Mouse (Mus musculus) liver, embryonic 15.5 days (tissue): ENCODE measurements at regions not wholly inside any gene's neighbourhood (a gene's known extent, or its start where the extent isn't known, plus 50 kb on each side); places are given as distances from the start of the nearest gene placed in this dataset.
A peak's percentile ranks its signal among the peaks of the same experiment; 100 is the strongest.
"Not testable (repeated sequence)": the region's sequence is repeated elsewhere in the genome, so short reads cannot be mapped to it uniquely, and the experiment has no call there.

Experiments used
- ATAC-seq: fragments of 200-750 bp; cut with Nextera tagmentation; 2 replicates; pipeline ENCODE4 v1.8.0; 2017; ENCODE audit warnings: moderate number of reproducible peaks, mild to moderate bottlenecking, moderate library complexity; ENCODE audit not compliant: insufficient read depth
- H3K27ac ChIP-seq: fragments of 300-500 bp; sonication (generic); replicated peaks from 2 replicates; pipeline ENCODE4 v1.5.1; 2015; ENCODE audit warnings: mild to moderate bottlenecking, inconsistent platforms
- H3K27me3 ChIP-seq: fragments of 300-500 bp; sonication (generic); 2 replicates; pipeline ENCODE4 v1.6.1; 2015; ENCODE audit warnings: mild to moderate bottlenecking, inconsistent platforms
- H3K36me3 ChIP-seq: fragments of 300-500 bp; sonication (generic); replicated peaks from 2 replicates; pipeline ENCODE4 v1.6.1; 2015; ENCODE audit warnings: moderate library complexity, mild to moderate bottlenecking, inconsistent platforms
- H3K4me1 ChIP-seq: fragments of 300-500 bp; sonication (generic); replicated peaks from 2 replicates; pipeline ENCODE4 v1.6.1; 2015; ENCODE audit warnings: inconsistent platforms
- H3K4me2 ChIP-seq: fragments of 300-500 bp; sonication (generic); 2 replicates; pipeline ENCODE4 v1.6.1; 2015; ENCODE audit warnings: moderate library complexity, mild to moderate bottlenecking, inconsistent platforms
- H3K4me3 ChIP-seq: fragments of 300-500 bp; sonication (generic); replicated peaks from 2 replicates; pipeline ENCODE4 v1.5.1; 2015; ENCODE audit warnings: mild to moderate bottlenecking, inconsistent platforms
- H3K9ac ChIP-seq: fragments of 300-500 bp; sonication (generic); 2 replicates; pipeline ENCODE4 v1.6.1; 2015; ENCODE audit warnings: moderate library complexity, mild to moderate bottlenecking, inconsistent platforms
- H3K9me3 ChIP-seq: fragments of 300-500 bp; sonication (generic); replicated peaks from 2 replicates; pipeline ENCODE4 v1.6.1; 2016; ENCODE audit warnings: inconsistent platforms
- WGBS: fragments of 180-500 bp; shearing (Covaris S2); methylation state at CpG from one replicate; pipeline ENCODE4 v1.1.7; 2015; ENCODE audit warnings: mixed read lengths; ENCODE audit not compliant: insufficient replicate concordance; 5-methylcytosine and 5-hydroxymethylcytosine counted together

GRCm38 (mm10) chrX:162359767-162360545 lies 200.4 kb upstream of the Nhs start:
- H3K27me3 ChIP-seq, result peaks cover 8% of the 10 kb centered on the region

GRCm38 (mm10) chrX:162348341-162348740 lies 188.8 kb upstream of the Nhs start:
- no peaks in the 10 kb centered on the region for H3K9me3 ChIP-seq
- H3K4me3 ChIP-seq, result no peak overlapping the region
- ATAC-seq, result no peak
- no peak overlapping the region for H3K4me2 ChIP-seq
- H3K27me3 ChIP-seq, result peaks cover 25% of the 10 kb centered on the region
- no peaks in the 10 kb centered on the region for H3K36me3 ChIP-seq
- 54% methylated on average over 4 of the region's 4 CpGs for WGBS
- H3K4me1 ChIP-seq, result no peaks in the 10 kb centered on the region
- no peak overlapping the region for H3K27ac ChIP-seq
- H3K9ac ChIP-seq, result no peak overlapping the region

More at GRCm38 (mm10) chrX:162359767-162360545, 200.4 kb upstream of the Nhs start:
- Histone ChIP-seq H3K4me2 (no peak overlapping the region), H3K9me3 (no peaks in the 10 kb centered on the region), H3K27ac (no peak overlapping the region), H3K36me3 (no peaks in the 10 kb centered on the region), H3K4me1 (no peaks in the 10 kb centered on the region), H3K4me3 (no peak overlapping the region), H3K9ac (no peak overlapping the region)
- 52% methylated on average over 9 of the region's 9 CpGs for WGBS
- no peak for ATAC-seq

DNA sequence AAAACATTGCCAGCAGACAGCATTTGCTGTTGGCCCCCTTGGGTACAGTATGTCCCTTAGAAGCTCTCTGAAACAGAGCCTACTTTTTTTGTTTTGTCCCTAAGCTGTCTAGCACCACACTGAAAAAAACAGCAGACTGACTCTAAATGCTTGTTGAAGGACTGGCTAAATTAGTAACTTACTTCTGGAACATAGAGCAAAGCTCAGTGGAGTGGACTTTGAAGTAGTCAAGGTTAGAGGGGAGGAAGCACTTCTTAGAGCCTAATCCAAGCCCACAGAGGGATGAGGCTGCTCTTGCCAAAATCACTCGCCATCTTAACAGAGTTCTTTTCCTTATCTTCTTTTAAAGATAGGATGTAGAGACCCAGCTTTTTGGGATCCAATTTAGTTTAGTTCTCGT lies 188.4 kb upstream of the Nhs start:
- 19% methylated on average over 2 of the region's 2 CpGs for WGBS

GRCm38 (mm10) chrX:162345497-162346143 lies 186.1 kb upstream of the Nhs start:
- no peak for ATAC-seq
- WGBS, result 58% methylated on average over 3 of the region's 3 CpGs
- no peaks in the 10 kb centered on the region for H3K36me3 ChIP-seq

More for the DNA sequence above, 188.4 kb upstream of the Nhs start:
- no peak overlapping the region for H3K27ac ChIP-seq
- no peaks in the 10 kb centered on the region for H3K4me1 ChIP-seq
- H3K36me3 ChIP-seq, result no peaks in the 10 kb centered on the region
- ATAC-seq, result no peak
- no peak overlapping the region for H3K4me3 ChIP-seq
- peaks cover 26% of the 10 kb centered on the region for H3K27me3 ChIP-seq
- H3K9ac ChIP-seq, result no peak overlapping the region
- no peaks in the 10 kb centered on the region for H3K9me3 ChIP-seq
- H3K4me2 ChIP-seq, result no peak overlapping the region

GRCm38 (mm10) chrX:162332121-162332520 lies 172.6 kb upstream of the Nhs start:
- ATAC-seq, result no peak
- Histone ChIP-seq H3K4me2 (no peak overlapping the region), H3K27me3 (no peaks in the 10 kb centered on the region; the same call in 1 of the 2 replicates), H3K9me3 (no peaks in the 10 kb centered on the region), H3K36me3 (no peaks in the 10 kb centered on the region), H3K4me3 (no peak overlapping the region), H3K9ac (no peak overlapping the region), H3K4me1 (no peaks in the 10 kb centered on the region), H3K27ac (no peak overlapping the region)
- 65% methylated on average over 5 of the region's 5 CpGs for WGBS

More at GRCm38 (mm10) chrX:162345497-162346143, 186.1 kb upstream of the Nhs start:
- H3K9me3 ChIP-seq, result no peaks in the 10 kb centered on the region
- H3K9ac ChIP-seq, result no peak overlapping the region
- H3K4me3 ChIP-seq, result no peak overlapping the region
- H3K27me3 ChIP-seq, result peaks cover 32% of the 10 kb centered on the region
- H3K27ac ChIP-seq, result no peak overlapping the region
- no peak overlapping the region for H3K4me2 ChIP-seq
- H3K4me1 ChIP-seq, result no peaks in the 10 kb centered on the region

- no peaks in the 10 kb centered on the region for H3K4me1 ChIP-seq
- H3K27me3 ChIP-seq, result 0 out of 2 replicates have a peak, but pooled peaks cover 3% of the 10 kb centered on the region
- no peak overlapping the region for H3K4me3 ChIP-seq
- no peak overlapping the region for H3K4me2 ChIP-seq
- H3K27ac ChIP-seq, result no peak overlapping the region
- WGBS, result 53% methylated on average over 2 of the region's 2 CpGs
- H3K9me3 ChIP-seq, result no peaks in the 10 kb centered on the region
- ATAC-seq, result no peak
- H3K9ac ChIP-seq, result no peak overlapping the region
- H3K36me3 ChIP-seq, result no peaks in the 10 kb centered on the region
Measured at GRCm38 (mm10) chrX:162307646-162308045, 148.1 kb upstream of the Nhs start.

GRCm38 (mm10) chrX:162304145-162304544 lies 144.6 kb upstream of the Nhs start:
- no peaks in the 10 kb centered on the region for H3K36me3 ChIP-seq
- H3K27ac ChIP-seq, result no peak overlapping the region
- H3K27me3 ChIP-seq, result no peaks in the 10 kb centered on the region
- H3K9ac ChIP-seq, result no peak overlapping the region
- no peaks in the 10 kb centered on the region for H3K9me3 ChIP-seq
- H3K4me3 ChIP-seq, result no peak overlapping the region
- no peak for ATAC-seq
- H3K4me2 ChIP-seq, result no peak overlapping the region
- no peaks in the 10 kb centered on the region for H3K4me1 ChIP-seq

- Histone ChIP-seq H3K9me3 (no peaks in the 10 kb centered on the region), H3K36me3 (no peaks in the 10 kb centered on the region), H3K4me1 (no peaks in the 10 kb centered on the region), H3K4me2 (no peak overlapping the region), H3K27ac (no peak overlapping the region), H3K4me3 (no peak overlapping the region), H3K9ac (no peak overlapping the region), H3K27me3 (no peaks in the 10 kb centered on the region)
- ATAC-seq, result no peak
Measured at GRCm38 (mm10) chrX:162302788-162303187, 143.3 kb upstream of the Nhs start.

- no peak for ATAC-seq
- WGBS, result 88% methylated on average over 1 of the region's 1 CpGs
Measured at GRCm38 (mm10) chrX:162291234-162291633, 131.7 kb upstream of the Nhs start.

GRCm38 (mm10) chrX:162286155-162286554 lies 126.6 kb upstream of the Nhs start:
- ATAC-seq, H3K36me3 ChIP-seq, H3K4me3 ChIP-seq, H3K9ac ChIP-seq, H3K4me2 ChIP-seq, H3K27me3 ChIP-seq, H3K9me3 ChIP-seq: not testable (repeated sequence)
- Histone ChIP-seq H3K27ac (0 out of 2 replicates have a peak overlapping the region, but pooled peaks have one; percentile 92), H3K4me1 (peaks cover 23% of the 10 kb centered on the region)

More at GRCm38 (mm10) chrX:162291234-162291633, 131.7 kb upstream of the Nhs start:
- no peak overlapping the region for H3K4me3 ChIP-seq
- no peak overlapping the region for H3K9ac ChIP-seq
- H3K27ac ChIP-seq, result no peak overlapping the region
- no peaks in the 10 kb centered on the region for H3K27me3 ChIP-seq
- no peak overlapping the region for H3K4me2 ChIP-seq
- no peaks in the 10 kb centered on the region for H3K9me3 ChIP-seq
- no peaks in the 10 kb centered on the region for H3K36me3 ChIP-seq
- no peaks in the 10 kb centered on the region for H3K4me1 ChIP-seq

GRCm38 (mm10) chrX:162284252-162284651 lies 124.7 kb upstream of the Nhs start:
- peaks cover 23% of the 10 kb centered on the region for H3K4me1 ChIP-seq
- H3K36me3 ChIP-seq, result no peaks in the 10 kb centered on the region
- no peak overlapping the region for H3K4me3 ChIP-seq
- H3K27ac ChIP-seq, result peak overlapping the region; percentile 92
- no peaks in the 10 kb centered on the region for H3K9me3 ChIP-seq
- no peaks in the 10 kb centered on the region for H3K27me3 ChIP-seq
- ATAC-seq, result peak; percentile 98
- H3K4me2 ChIP-seq, result peak overlapping the region; percentile 50
- 27% methylated on average over 3 of the region's 3 CpGs for WGBS
- no peak overlapping the region for H3K9ac ChIP-seq
